Mouse (Mus musculus) limb, embryonic 13.5 days (tissue): ENCODE data around the gene Rp9. TPM values are rescaled to one million over a fixed set of nuclear protein-coding genes. Genes with fewer than 3 reads are reported as not detected.
"Not testable (repeated sequence)": the region's sequence is repeated elsewhere in the genome, so short reads cannot be mapped to it uniquely, and the experiment has no call there.

Experiments
- ATAC-seq: fragments of 200-750 bp; cut with Nextera tagmentation; 2 replicates; pipeline ENCODE4 v1.8.0; 2017; ENCODE audit warnings: low read depth, moderate number of reproducible peaks, moderate TSS enrichment; ENCODE audit not compliant: low FRiP score
- H3K27ac ChIP-seq: fragments of 300-500 bp; sonication (generic); 2 replicates; pipeline ENCODE4 v1.5.1; 2015; ENCODE audit warnings: inconsistent platforms, mild to moderate bottlenecking, moderate library complexity
- H3K27me3 ChIP-seq: fragments of 300-500 bp; sonication (generic); 2 replicates; pipeline ENCODE4 v1.6.1; 2015; ENCODE audit warnings: mild to moderate bottlenecking, inconsistent platforms
- H3K36me3 ChIP-seq: fragments of 300-500 bp; sonication (generic); 2 replicates; pipeline ENCODE4 v1.6.1; 2015; ENCODE audit warnings: inconsistent platforms, mild to moderate bottlenecking, moderate library complexity
- H3K4me1 ChIP-seq: fragments of 300-500 bp; sonication (generic); 2 replicates; pipeline ENCODE4 v1.6.1; 2015; ENCODE audit warnings: inconsistent platforms
- H3K4me2 ChIP-seq: fragments of 300-500 bp; sonication (generic); replicated peaks from 2 replicates; pipeline ENCODE4 v1.6.1; 2015; ENCODE audit warnings: inconsistent platforms, mild to moderate bottlenecking, moderate library complexity
- H3K4me3 ChIP-seq: fragments of 300-500 bp; sonication (generic); 2 replicates; pipeline ENCODE4 v1.5.1; 2015; ENCODE audit warnings: moderate library complexity, mild to moderate bottlenecking, inconsistent platforms
- H3K9ac ChIP-seq: fragments of 300-500 bp; sonication (generic); 2 replicates; pipeline ENCODE4 v1.6.1; 2015; ENCODE audit warnings: mild to moderate bottlenecking, inconsistent platforms
- H3K9me3 ChIP-seq: fragments of 300-500 bp; sonication (generic); 2 replicates; pipeline ENCODE4 v1.6.1; 2016; ENCODE audit warnings: inconsistent platforms
- WGBS: fragments of 180-500 bp; shearing (Covaris S2); methylation state at CpG from one replicate; pipeline ENCODE4 v1.1.7; 2015; 5-methylcytosine and 5-hydroxymethylcytosine counted together
- polyA plus RNA-seq: library from polyadenylated mRNA; unstranded; fragments of >200 nt; fragmentation: Nextera tagmentation; extraction: Ambion mirVana; gene quantifications from 2 replicates; pipeline ENCODE4 v1.2.1, GENCODE M21; 2015

Rp9 gene
- polyA plus RNA-seq, 1 experiment from 2014 or later, result 74.1 TPM

GRCm38 (mm10) chr9:22411002-22411857, 58.3 kb downstream of the Rp9 start, which contains the start of gene 9530077C05Rik:
Gene 9530077C05Rik, plus strand, starts transcription at chr9:22411513.
- Histone ChIP-seq H3K4me2 (peak within 1 kb of the TSS; percentile 72), H3K4me1 (no peaks in the 10 kb centered on the region), H3K27me3 (no peaks in the 10 kb centered on the region), H3K36me3 (no peaks in the 10 kb centered on the region), H3K27ac (0 out of 2 replicates have a peak within 1 kb of the TSS, but pooled peaks have one; percentile 33), H3K9me3 (no peaks in the 10 kb centered on the region), H3K9ac (peak within 1 kb of the TSS; percentile 67), H3K4me3 (peak within 1 kb of the TSS; percentile 51)
- peak; percentile 99 for ATAC-seq
- WGBS, result under 1% methylated on average over 43 of the region's 43 CpGs

DNA sequence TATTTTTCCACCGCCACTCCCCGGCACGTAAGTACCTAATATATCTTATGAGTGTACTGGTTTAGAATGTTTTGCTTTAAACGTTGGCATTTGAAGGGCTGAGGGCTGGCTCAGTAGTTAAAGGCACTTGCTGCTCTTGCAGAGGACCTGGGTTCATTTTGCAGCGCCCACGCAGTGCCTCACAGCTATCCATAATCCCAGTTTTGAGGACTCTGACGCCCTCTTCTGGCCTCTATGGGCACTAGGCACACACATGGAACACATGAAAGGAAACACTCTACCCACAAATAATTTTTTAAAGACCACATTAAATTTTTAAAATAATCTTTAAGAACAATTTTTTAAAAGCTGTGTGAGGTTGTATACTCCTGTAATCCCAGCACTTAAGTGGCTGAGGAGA, 60.0 kb downstream of the Rp9 start:
- Histone ChIP-seq H3K9ac (no peak overlapping the region), H3K9me3 (no peaks in the 10 kb centered on the region), H3K36me3 (no peaks in the 10 kb centered on the region), H3K27me3 (no peaks in the 10 kb centered on the region), H3K27ac (no peak overlapping the region), H3K4me2 (no peak overlapping the region), H3K4me1 (no peaks in the 10 kb centered on the region), H3K4me3 (no peak overlapping the region)
- WGBS, result 68% methylated on average over 7 of the region's 7 CpGs
- no peak for ATAC-seq

DNA sequence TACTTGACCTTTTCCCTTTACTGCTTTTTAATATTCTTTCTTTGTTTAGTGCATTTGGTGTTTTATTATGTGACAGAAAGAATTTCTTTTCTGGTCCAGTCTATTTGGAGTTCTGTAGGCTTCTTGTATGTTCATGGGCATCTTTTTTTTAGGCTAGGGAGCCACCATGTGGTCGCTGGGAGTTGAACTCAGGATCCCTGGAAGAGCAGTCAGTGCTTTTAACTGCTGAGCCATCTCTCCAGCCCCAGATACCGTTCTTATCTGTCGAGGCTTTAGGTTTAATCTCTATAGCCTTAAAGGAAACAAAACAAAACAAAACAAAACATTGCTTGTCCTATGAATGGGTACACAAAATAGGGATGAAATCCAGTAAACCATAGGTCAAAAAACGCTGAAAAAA, 61.2 kb downstream of the Rp9 start:
- not testable (repeated sequence) for H3K36me3 ChIP-seq, H3K4me1 ChIP-seq, H3K4me2 ChIP-seq, H3K9me3 ChIP-seq, H3K9ac ChIP-seq, H3K27me3 ChIP-seq, H3K4me3 ChIP-seq, H3K27ac ChIP-seq, ATAC-seq
- 27% methylated on average over 4 of the region's 4 CpGs for WGBS

DNA sequence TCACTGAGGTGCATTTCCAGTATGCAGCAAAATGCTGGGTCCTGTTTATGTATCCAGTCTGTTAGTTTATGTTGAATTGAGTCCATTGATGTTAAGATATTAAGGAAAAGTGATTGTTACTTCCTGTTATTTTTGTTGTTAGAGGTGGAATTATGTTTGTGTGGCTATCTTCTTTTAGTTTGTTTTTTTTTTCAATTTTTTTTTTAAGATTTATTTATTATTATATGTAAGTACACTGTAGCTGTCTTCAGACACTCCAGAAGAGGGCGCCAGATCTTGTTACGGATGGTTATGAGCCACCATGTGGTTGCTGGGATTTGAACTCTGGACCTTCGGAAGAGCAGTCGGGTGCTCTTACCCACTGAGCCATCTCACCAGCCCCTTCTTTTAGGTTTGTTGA, 61.9 kb downstream of the Rp9 start:
- not testable (repeated sequence) for H3K9me3 ChIP-seq, H3K27me3 ChIP-seq, H3K4me3 ChIP-seq, H3K36me3 ChIP-seq, H3K9ac ChIP-seq, H3K27ac ChIP-seq, ATAC-seq, H3K4me1 ChIP-seq, H3K4me2 ChIP-seq
- 83% methylated on average over 4 of the region's 4 CpGs for WGBS

DNA sequence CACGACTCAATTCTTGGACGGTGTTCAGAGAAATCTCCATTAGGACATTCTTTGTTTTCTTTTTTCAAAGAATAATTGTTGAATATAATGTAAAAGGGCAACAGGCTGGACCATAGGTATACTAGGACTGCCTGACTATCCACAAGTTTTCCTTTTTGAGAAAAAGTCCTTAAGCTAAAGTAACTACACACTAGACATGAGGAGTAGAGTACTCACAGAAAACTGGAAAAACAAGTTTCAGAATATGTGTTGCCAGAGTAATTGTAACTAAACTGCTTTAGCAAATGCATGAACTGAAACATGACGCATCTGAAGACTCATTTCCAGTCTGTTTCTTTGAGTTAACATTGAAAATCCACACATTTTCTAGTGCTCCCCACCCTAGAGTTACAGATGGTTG, 64.1 kb downstream of the Rp9 start:
- Histone ChIP-seq H3K27me3 (no peaks in the 10 kb centered on the region), H3K4me3 (no peak overlapping the region), H3K9ac (no peak overlapping the region), H3K27ac (no peak overlapping the region), H3K36me3 (no peaks in the 10 kb centered on the region), H3K4me1 (no peaks in the 10 kb centered on the region), H3K9me3 (no peaks in the 10 kb centered on the region), H3K4me2 (no peak overlapping the region)
- WGBS, result 79% methylated on average over 3 of the region's 3 CpGs
- ATAC-seq, result no peak

GRCm38 (mm10) chr9:22403501-22403900, 66.0 kb downstream of the Rp9 start:
- WGBS, result 67% methylated on average over 2 of the region's 2 CpGs
- not testable (repeated sequence) for H3K4me1 ChIP-seq, H3K9me3 ChIP-seq, H3K4me3 ChIP-seq, H3K27ac ChIP-seq, H3K4me2 ChIP-seq, H3K9ac ChIP-seq, H3K36me3 ChIP-seq, ATAC-seq, H3K27me3 ChIP-seq

GRCm38 (mm10) chr9:22402976-22403375, 66.6 kb downstream of the Rp9 start:
- Histone ChIP-seq H3K4me2 (no peak overlapping the region), H3K4me3 (no peak overlapping the region), H3K9ac (no peak overlapping the region), H3K4me1 (no peaks in the 10 kb centered on the region), H3K27me3 (no peaks in the 10 kb centered on the region), H3K36me3 (no peaks in the 10 kb centered on the region), H3K9me3 (no peaks in the 10 kb centered on the region), H3K27ac (no peak overlapping the region)
- ATAC-seq, result no peak
- WGBS, result 78% methylated on average over 3 of the region's 3 CpGs

- 85% methylated on average over 6 of the region's 6 CpGs for WGBS
- ATAC-seq, result no peak
- Histone ChIP-seq H3K9me3 (no peaks in the 10 kb centered on the region), H3K9ac (no peak overlapping the region), H3K27me3 (no peaks in the 10 kb centered on the region), H3K36me3 (no peaks in the 10 kb centered on the region), H3K4me2 (no peak overlapping the region), H3K4me1 (no peaks in the 10 kb centered on the region), H3K4me3 (no peak overlapping the region), H3K27ac (no peak overlapping the region)
These were observed 67.5 kb downstream of the Rp9 start for GRCm38 (mm10) chr9:22402001-22402400.

GRCm38 (mm10) chr9:22399021-22399420, 70.5 kb downstream of the Rp9 start:
- H3K27me3 ChIP-seq, result no peaks in the 10 kb centered on the region
- H3K9me3 ChIP-seq, result no peaks in the 10 kb centered on the region
- no peak for ATAC-seq
- no peak overlapping the region for H3K4me3 ChIP-seq
- H3K4me2 ChIP-seq, result no peak overlapping the region
- no peak overlapping the region for H3K9ac ChIP-seq
- whole genome bisulfite sequencing, result 85% methylated on average over 4 of the region's 4 CpGs
- no peaks in the 10 kb centered on the region for H3K36me3 ChIP-seq
- no peak overlapping the region for H3K27ac ChIP-seq
- no peaks in the 10 kb centered on the region for H3K4me1 ChIP-seq

GRCm38 (mm10) chr9:22394725-22395124, 74.8 kb downstream of the Rp9 start:
- no peaks in the 10 kb centered on the region for H3K27me3 ChIP-seq
- no peak overlapping the region for H3K9ac ChIP-seq
- H3K4me3 ChIP-seq, result no peak overlapping the region
- no peak for ATAC-seq
- H3K9me3 ChIP-seq, result no peaks in the 10 kb centered on the region
- 0 out of 2 replicates have a peak, but pooled peaks cover 3% of the 10 kb centered on the region for H3K4me1 ChIP-seq
- H3K27ac ChIP-seq, result no peak overlapping the region
- no peaks in the 10 kb centered on the region for H3K36me3 ChIP-seq
- H3K4me2 ChIP-seq, result no peak overlapping the region
- WGBS, result 82% methylated on average over 2 of the region's 2 CpGs

- Histone ChIP-seq H3K9me3 (no peaks in the 10 kb centered on the region), H3K4me1 (peaks cover 22% of the 10 kb centered on the region), H3K9ac (no peak overlapping the region), H3K4me2 (no peak overlapping the region), H3K27ac (no peak overlapping the region), H3K4me3 (no peak overlapping the region), H3K27me3 (no peaks in the 10 kb centered on the region), H3K36me3 (no peaks in the 10 kb centered on the region)
- no peak for ATAC-seq
- whole genome bisulfite sequencing, result 82% methylated on average over 5 of the region's 5 CpGs
These were observed 79.2 kb downstream of the Rp9 start for GRCm38 (mm10) chr9:22390390-22390789.

GRCm38 (mm10) chr9:22389736-22390245, 79.8 kb downstream of the Rp9 start:
- 70% methylated on average over 6 of the region's 6 CpGs for WGBS
- peak overlapping the region; percentile 88; the same call in 1 of the 2 replicates for H3K27ac ChIP-seq
- peak overlapping the region; percentile 78 for H3K4me2 ChIP-seq
- H3K4me3 ChIP-seq, result peak overlapping the region; percentile 74
- H3K9ac ChIP-seq, result peak overlapping the region; percentile 91
- no peaks in the 10 kb centered on the region for H3K36me3 ChIP-seq
- H3K9me3 ChIP-seq, result no peaks in the 10 kb centered on the region
- no peaks in the 10 kb centered on the region for H3K27me3 ChIP-seq
- peaks cover 22% of the 10 kb centered on the region for H3K4me1 ChIP-seq
- ATAC-seq, result no peak
